Mouse (Mus musculus) heart, embryonic 15.5 days (tissue): ENCODE measurements around the gene Gpr55. TPM values are rescaled to one million over a fixed set of nuclear protein-coding genes. Genes with fewer than 3 reads are reported as not detected.

ENCODE experiments used
- ATAC-seq: fragments of 200-750 bp; cut with Nextera tagmentation; replicated peaks from 2 replicates; pipeline ENCODE4 v1.8.0; 2017; ENCODE audit warnings: low read depth, moderate TSS enrichment; ENCODE audit not compliant: insufficient number of reproducible peaks, insufficient read depth, low FRiP score
- H3K27ac ChIP-seq: fragments of 300-500 bp; sonication (generic); 2 replicates; pipeline ENCODE4 v1.5.1; 2015; ENCODE audit warnings: mild to moderate bottlenecking, inconsistent platforms
- H3K27me3 ChIP-seq: fragments of 300-500 bp; sonication (generic); 2 replicates; pipeline ENCODE4 v1.6.1; 2015; ENCODE audit warnings: inconsistent platforms
- H3K36me3 ChIP-seq: fragments of 300-500 bp; sonication (generic); 2 replicates; pipeline ENCODE4 v1.6.1; 2015; ENCODE audit warnings: mild to moderate bottlenecking, inconsistent platforms
- H3K4me1 ChIP-seq: fragments of 300-500 bp; sonication (generic); replicated peaks from 2 replicates; pipeline ENCODE4 v1.6.1; 2015; ENCODE audit warnings: inconsistent platforms
- H3K4me2 ChIP-seq: fragments of 300-500 bp; sonication (generic); 2 replicates; pipeline ENCODE4 v1.6.1; 2015; ENCODE audit warnings: inconsistent platforms, mild to moderate bottlenecking, moderate library complexity
- H3K4me3 ChIP-seq: fragments of 300-500 bp; sonication (generic); 2 replicates; pipeline ENCODE4 v1.5.1; 2015; ENCODE audit warnings: mild to moderate bottlenecking, inconsistent platforms
- H3K9ac ChIP-seq: fragments of 300-500 bp; sonication (generic); 2 replicates; pipeline ENCODE4 v1.6.1; 2015; ENCODE audit warnings: mild to moderate bottlenecking, inconsistent platforms
- H3K9me3 ChIP-seq: fragments of 300-500 bp; sonication (generic); replicated peaks from 2 replicates; pipeline ENCODE4 v1.6.1; 2016; ENCODE audit warnings: inconsistent platforms
- WGBS: fragments of 180-500 bp; shearing (Covaris S2); methylation state at CpG from one replicate; pipeline ENCODE4 v1.1.7; 2015; ENCODE audit warnings: mixed read lengths; 5-methylcytosine and 5-hydroxymethylcytosine counted together
- polyA plus RNA-seq: library from polyadenylated mRNA; unstranded; fragments of >200 nt; fragmentation: Nextera tagmentation; extraction: Ambion mirVana; gene quantifications from 2 replicates; pipeline ENCODE4 v1.2.1, GENCODE M21; 2015

The Gpr55 gene
- polyA plus RNA-seq, 1 experiment from 2014 or later: 0.06 TPM

GRCm38 (mm10) chr1:85981738-85982357 lies 21.0 kb upstream of the Gpr55 start:
- no peak overlapping the region for H3K4me2 ChIP-seq
- H3K27ac ChIP-seq: peak overlapping the region; percentile 40
- WGBS: 19% methylated on average over 7 of the region's 7 CpGs
- no peaks in the 10 kb centered on the region for H3K9me3 ChIP-seq
- ATAC-seq: no peak
- H3K27me3 ChIP-seq: no peaks in the 10 kb centered on the region
- H3K36me3 ChIP-seq: no peaks in the 10 kb centered on the region
- no peak overlapping the region for H3K9ac ChIP-seq
- no peak overlapping the region for H3K4me3 ChIP-seq
- H3K4me1 ChIP-seq: peaks cover 16% of the 10 kb centered on the region

- ATAC-seq: no peak
- Histone ChIP-seq H3K9me3 (no peaks in the 10 kb centered on the region), H3K27ac (no peak overlapping the region), H3K27me3 (no peaks in the 10 kb centered on the region), H3K4me3 (no peak overlapping the region), H3K9ac (no peak overlapping the region), H3K4me1 (peaks cover 11% of the 10 kb centered on the region), H3K36me3 (no peaks in the 10 kb centered on the region), H3K4me2 (no peak overlapping the region)
- WGBS: 58% methylated on average over 3 of the region's 3 CpGs
These were observed 16.9 kb upstream of the Gpr55 start for GRCm38 (mm10) chr1:85977709-85978108.

- no peaks in the 10 kb centered on the region for H3K36me3 ChIP-seq
- no peak overlapping the region for H3K4me2 ChIP-seq
- no peak overlapping the region for H3K4me3 ChIP-seq
- H3K9me3 ChIP-seq: no peaks in the 10 kb centered on the region
- ATAC-seq: no peak
- no peak overlapping the region for H3K9ac ChIP-seq
- 91% methylated on average over 2 of the region's 2 CpGs for WGBS
- H3K27ac ChIP-seq: no peak overlapping the region
- H3K27me3 ChIP-seq: no peaks in the 10 kb centered on the region
- no peaks in the 10 kb centered on the region for H3K4me1 ChIP-seq
These were observed 12.7 kb upstream of the Gpr55 start for GRCm38 (mm10) chr1:85973468-85973877.

- no peak overlapping the region for H3K27ac ChIP-seq
- ATAC-seq: no peak
- no peaks in the 10 kb centered on the region for H3K4me1 ChIP-seq
- no peak overlapping the region for H3K4me3 ChIP-seq
- H3K9ac ChIP-seq: no peak overlapping the region
- 56% methylated on average over 3 of the region's 3 CpGs for WGBS
- H3K4me2 ChIP-seq: no peak overlapping the region
- no peaks in the 10 kb centered on the region for H3K36me3 ChIP-seq
- H3K9me3 ChIP-seq: no peaks in the 10 kb centered on the region
- no peaks in the 10 kb centered on the region for H3K27me3 ChIP-seq
These were observed 11.5 kb upstream of the Gpr55 start for GRCm38 (mm10) chr1:85972341-85972740.

DNA sequence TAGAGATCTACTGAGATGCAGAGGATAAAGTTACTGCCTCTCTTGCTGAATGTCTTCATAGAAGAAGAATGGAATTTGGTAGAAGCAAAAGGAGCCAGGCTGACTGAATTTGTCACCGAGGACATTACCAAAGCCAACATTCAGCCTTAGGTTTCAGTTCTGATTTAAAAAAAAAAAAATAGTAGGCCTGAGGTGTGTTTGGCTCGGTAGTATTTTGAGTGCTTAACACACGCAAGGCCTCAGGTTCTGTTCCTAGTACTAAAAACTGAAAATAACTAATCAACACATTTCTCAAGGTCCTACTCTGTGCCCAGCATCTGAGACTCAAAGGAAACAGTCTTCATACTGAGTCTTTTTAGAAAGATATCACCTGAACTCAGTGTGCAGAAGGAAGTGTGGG lies 10.3 kb upstream of the Gpr55 start:
- H3K9ac ChIP-seq: no peak overlapping the region
- H3K4me2 ChIP-seq: no peak overlapping the region
- no peak overlapping the region for H3K4me3 ChIP-seq
- no peak overlapping the region for H3K27ac ChIP-seq
- no peaks in the 10 kb centered on the region for H3K9me3 ChIP-seq
- H3K27me3 ChIP-seq: no peaks in the 10 kb centered on the region
- no peaks in the 10 kb centered on the region for H3K4me1 ChIP-seq
- H3K36me3 ChIP-seq: no peaks in the 10 kb centered on the region
- no peak for ATAC-seq
- WGBS: 82% methylated on average over 3 of the region's 3 CpGs

- Histone ChIP-seq H3K36me3 (no peaks in the 10 kb centered on the region), H3K27ac (no peak overlapping the region), H3K27me3 (no peaks in the 10 kb centered on the region), H3K4me3 (no peak overlapping the region), H3K4me2 (no peak overlapping the region), H3K4me1 (no peaks in the 10 kb centered on the region), H3K9ac (no peak overlapping the region), H3K9me3 (no peaks in the 10 kb centered on the region)
- ATAC-seq: no peak
- 69% methylated on average over 1 of the region's 1 CpGs for WGBS
These were observed 8.7 kb upstream of the Gpr55 start for GRCm38 (mm10) chr1:85969519-85969918.

GRCm38 (mm10) chr1:85969081-85969480 lies 8.3 kb upstream of the Gpr55 start:
- no peaks in the 10 kb centered on the region for H3K36me3 ChIP-seq
- 56% methylated on average over 1 of the region's 1 CpGs for WGBS
- no peak overlapping the region for H3K9ac ChIP-seq
- H3K4me2 ChIP-seq: no peak overlapping the region
- H3K4me1 ChIP-seq: no peaks in the 10 kb centered on the region
- H3K9me3 ChIP-seq: no peaks in the 10 kb centered on the region
- H3K4me3 ChIP-seq: no peak overlapping the region
- H3K27ac ChIP-seq: no peak overlapping the region
- no peak for ATAC-seq
- no peaks in the 10 kb centered on the region for H3K27me3 ChIP-seq

- Histone ChIP-seq H3K27ac (no peak overlapping the region), H3K4me2 (no peak overlapping the region), H3K36me3 (no peaks in the 10 kb centered on the region), H3K9ac (no peak overlapping the region), H3K4me3 (no peak overlapping the region), H3K4me1 (peaks cover under 1% of the 10 kb centered on the region; the same call in 1 of the 2 replicates), H3K9me3 (no peaks in the 10 kb centered on the region), H3K27me3 (no peaks in the 10 kb centered on the region)
- no peak for ATAC-seq
- 71% methylated on average over 3 of the region's 3 CpGs for WGBS
These were observed 5.0 kb upstream of the Gpr55 start for GRCm38 (mm10) chr1:85965856-85966255.

DNA sequence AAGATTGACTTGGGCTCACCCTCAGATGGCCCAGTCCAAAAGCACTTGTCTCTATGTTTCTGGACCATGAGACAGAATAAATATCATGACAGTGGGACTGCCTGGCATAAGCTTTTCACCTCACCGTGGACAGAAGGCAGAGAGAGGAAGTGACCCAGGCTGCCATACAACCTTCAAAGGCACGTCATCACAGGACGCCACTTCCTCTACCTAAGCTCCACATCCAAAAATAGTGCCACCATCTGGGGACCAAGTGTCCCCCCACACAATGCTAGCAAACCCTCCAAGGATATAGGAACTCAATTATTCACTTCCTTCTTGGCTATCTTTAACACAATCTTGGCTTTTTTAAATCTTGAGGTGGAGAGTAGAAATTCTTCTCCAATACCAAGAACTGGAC lies 1.3 kb upstream of the Gpr55 start:
- 58% methylated on average over 3 of the region's 3 CpGs for WGBS
- peaks cover 37% of the 10 kb centered on the region for H3K4me1 ChIP-seq
- H3K4me3 ChIP-seq: no peak overlapping the region
- no peak overlapping the region for H3K9ac ChIP-seq
- ATAC-seq: no peak
- no peaks in the 10 kb centered on the region for H3K27me3 ChIP-seq
- no peaks in the 10 kb centered on the region for H3K9me3 ChIP-seq
- H3K27ac ChIP-seq: no peak overlapping the region
- H3K36me3 ChIP-seq: no peaks in the 10 kb centered on the region
- H3K4me2 ChIP-seq: no peak overlapping the region

GRCm38 (mm10) chr1:85959889-85960276 lies 924 bp downstream of the Gpr55 start:
- no peaks in the 10 kb centered on the region for H3K9me3 ChIP-seq
- WGBS: 68% methylated on average over 2 of the region's 2 CpGs
- peaks cover 51% of the 10 kb centered on the region for H3K4me1 ChIP-seq
- no peak overlapping the region for H3K9ac ChIP-seq
- H3K4me2 ChIP-seq: no peak overlapping the region
- H3K27ac ChIP-seq: peak overlapping the region; percentile 72; the same call in 1 of the 2 replicates
- ATAC-seq: no peak
- H3K36me3 ChIP-seq: no peaks in the 10 kb centered on the region
- H3K27me3 ChIP-seq: no peaks in the 10 kb centered on the region
- H3K4me3 ChIP-seq: no peak overlapping the region

- ATAC-seq: no peak
- H3K4me3 ChIP-seq: no peak overlapping the region
- no peak overlapping the region for H3K9ac ChIP-seq
- H3K27ac ChIP-seq: peak overlapping the region; percentile 72
- H3K4me1 ChIP-seq: peaks cover 51% of the 10 kb centered on the region
- no peaks in the 10 kb centered on the region for H3K27me3 ChIP-seq
- no peaks in the 10 kb centered on the region for H3K36me3 ChIP-seq
- 61% methylated on average over 6 of the region's 6 CpGs for WGBS
- no peaks in the 10 kb centered on the region for H3K9me3 ChIP-seq
- 0 out of 2 replicates have a peak overlapping the region, but pooled peaks have one; percentile 43 for H3K4me2 ChIP-seq
These were observed 1.5 kb downstream of the Gpr55 start for GRCm38 (mm10) chr1:85959129-85959888.
